Mouse (Mus musculus): Measurements from ENCODE around the gene Ifrd1. TPM values are rescaled to one million over a fixed set of nuclear protein-coding genes. Genes with fewer than 3 reads are reported as not detected.
"Not testable (repeated sequence)": the region's sequence is repeated elsewhere in the genome, so short reads cannot be mapped to it uniquely, and the experiment has no call there.

Gene Ifrd1
- polyA plus RNA-seq, 1 experiment from 2014 or later = 200 TPM

DNA sequence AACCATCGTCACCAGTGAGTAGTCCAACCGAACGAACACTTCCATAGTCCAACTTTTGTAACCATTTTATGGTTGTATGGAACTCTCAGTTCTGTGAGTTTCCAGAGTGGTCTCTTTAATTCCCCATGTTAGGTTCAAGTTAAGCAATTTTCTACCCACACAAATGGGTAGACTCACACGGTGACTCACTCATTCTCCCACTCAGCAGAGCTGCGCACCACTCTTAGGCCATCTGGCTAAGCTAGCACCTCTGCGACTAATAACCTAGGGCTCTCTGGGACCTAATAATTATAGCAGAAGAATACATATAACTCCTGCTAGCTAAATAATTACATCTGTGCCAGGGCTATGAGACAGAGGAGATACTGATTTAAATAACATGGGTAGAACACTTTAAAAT lies 14.7 kb upstream of the Ifrd1 start:
- no peaks in the 10 kb centered on the region for H3K4me1 ChIP-seq (replicated peaks; ENCODE audit: control insufficient read depth, insufficient read depth, low read length)
- no peak overlapping the region for H3K9ac ChIP-seq (ENCODE audit: low read length)
- ATAC-seq (replicated peaks; ENCODE audit: low FRiP score) (no peak), DNase-seq (ENCODE audit: low spot score) (no peak)
- H3K9me3 ChIP-seq (ENCODE audit: control insufficient read depth, low read length) = no peaks in the 10 kb centered on the region
- H3K36me3 ChIP-seq (ENCODE audit: control insufficient read depth, insufficient read depth, low read length) = no peaks in the 10 kb centered on the region
- no peaks in the 10 kb centered on the region for H3K27me3 ChIP-seq (ENCODE audit: control insufficient read depth, insufficient read depth, low read length)
- 94% methylated on average over 6 of the region's 6 CpGs for WGBS
- no peak overlapping the region for H3K27ac ChIP-seq (ENCODE audit: low read depth, low read length)
- H3K4me3 ChIP-seq (ENCODE audit: low read depth, low read length) = no peak overlapping the region
- H3K4me2 ChIP-seq (ENCODE audit: low read depth, low read length, severe bottlenecking) = no peak overlapping the region

DNA sequence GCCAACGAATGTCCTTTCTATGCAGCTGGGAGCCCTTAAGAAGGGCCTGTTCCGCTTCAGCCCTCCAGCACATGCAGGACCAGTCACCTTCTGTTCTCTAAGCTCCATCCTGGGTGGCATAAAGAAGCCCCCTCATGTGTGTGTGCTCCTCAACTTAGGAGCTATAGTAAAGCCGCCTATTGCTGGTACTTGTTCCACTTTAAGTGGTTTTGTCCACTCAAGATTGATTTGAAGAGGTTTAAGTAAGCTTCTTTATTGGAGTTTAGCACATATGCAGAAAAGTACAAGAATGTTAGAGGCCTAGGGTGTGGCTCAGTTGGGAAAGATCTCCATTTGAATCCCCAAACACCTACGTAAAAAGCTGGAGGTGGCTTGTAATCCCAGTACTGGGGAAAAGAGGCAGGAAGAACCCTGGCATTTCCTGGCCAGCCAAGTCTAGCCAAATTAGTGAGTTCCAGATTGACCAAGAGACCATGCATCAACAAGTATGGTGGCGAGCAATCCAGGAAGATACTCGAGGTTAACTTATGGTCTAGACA lies 10.2 kb upstream of the Ifrd1 start:
- Histone ChIP-seq H3K27me3 (ENCODE audit: control insufficient read depth, insufficient read depth, low read length) (no peaks in the 10 kb centered on the region), H3K4me3 (ENCODE audit: low read depth, low read length) (no peak overlapping the region), H3K9ac (ENCODE audit: low read length) (no peak overlapping the region), H3K27ac (ENCODE audit: low read depth, low read length) (no peak overlapping the region), H3K36me3 (ENCODE audit: control insufficient read depth, insufficient read depth, low read length) (no peaks in the 10 kb centered on the region), H3K9me3 (ENCODE audit: control insufficient read depth, low read length) (no peaks in the 10 kb centered on the region), H3K4me2 (ENCODE audit: low read depth, low read length, severe bottlenecking) (no peak overlapping the region), H3K4me1 (replicated peaks; ENCODE audit: control insufficient read depth, insufficient read depth, low read length) (no peaks in the 10 kb centered on the region)
- ATAC-seq (replicated peaks; ENCODE audit: low FRiP score) (no peak), DNase-seq (ENCODE audit: low spot score) (no peak)
- 87% methylated on average over 6 of the region's 6 CpGs for WGBS

DNA sequence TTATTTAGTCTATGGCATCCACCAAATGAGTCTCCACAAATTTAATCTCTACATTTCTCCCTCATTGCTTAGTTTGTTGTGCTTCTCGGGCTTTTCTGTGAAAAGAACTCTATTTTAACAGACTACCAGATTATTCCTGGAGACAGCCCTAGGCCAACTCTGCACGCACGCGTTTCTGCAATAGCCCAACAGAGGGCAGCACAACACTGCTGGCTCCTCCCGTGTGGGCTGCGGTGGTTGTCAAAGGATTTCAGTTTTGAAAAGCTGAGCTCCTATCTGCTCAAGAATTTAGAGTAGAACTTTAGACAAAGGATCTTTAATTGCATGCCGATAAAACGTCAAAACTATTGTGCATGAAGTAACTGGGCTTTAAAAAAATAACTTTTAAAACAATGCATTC lies 8.9 kb upstream of the Ifrd1 start:
- H3K9me3 ChIP-seq (ENCODE audit: control insufficient read depth, low read length) = no peaks in the 10 kb centered on the region
- H3K27me3 ChIP-seq (ENCODE audit: control insufficient read depth, insufficient read depth, low read length) = no peaks in the 10 kb centered on the region
- H3K36me3 ChIP-seq (ENCODE audit: control insufficient read depth, insufficient read depth, low read length) = no peaks in the 10 kb centered on the region
- no peaks in the 10 kb centered on the region for H3K4me1 ChIP-seq (replicated peaks; ENCODE audit: control insufficient read depth, insufficient read depth, low read length)
- DNase-seq (ENCODE audit: low spot score) (peak; percentile 88), ATAC-seq (replicated peaks; ENCODE audit: low FRiP score) (peak; percentile 84)
- H3K4me2 ChIP-seq (ENCODE audit: low read depth, low read length, severe bottlenecking) = no peak overlapping the region
- WGBS = 2% methylated on average over 8 of the region's 8 CpGs
- no peak overlapping the region for H3K27ac ChIP-seq (ENCODE audit: low read depth, low read length)
- no peak overlapping the region for H3K9ac ChIP-seq (ENCODE audit: low read length)
- no peak overlapping the region for H3K4me3 ChIP-seq (ENCODE audit: low read depth, low read length)

DNA sequence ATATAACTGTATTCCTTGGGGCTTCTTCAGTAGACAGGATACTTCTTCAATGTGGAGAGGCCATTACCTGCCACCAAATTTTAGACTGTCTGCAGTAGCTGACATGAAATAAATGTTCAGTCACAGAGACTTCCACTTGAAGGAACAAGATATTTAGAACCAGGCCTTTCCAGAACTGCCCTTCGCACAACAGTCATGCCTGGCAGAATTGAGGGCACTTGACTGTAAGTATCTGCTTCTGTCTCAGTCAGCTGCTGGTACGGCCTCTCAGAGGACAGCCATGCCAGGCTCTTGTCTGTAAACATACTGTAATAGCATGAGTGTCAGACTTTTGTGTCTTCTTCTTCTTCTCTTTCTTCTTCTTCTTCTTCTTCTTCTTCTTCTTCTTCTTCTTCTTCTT lies 8.2 kb upstream of the Ifrd1 start:
- no peak for DNase-seq (ENCODE audit: low spot score)
- ATAC-seq (replicated peaks; ENCODE audit: low FRiP score) = no peak
- H3K4me3 ChIP-seq (ENCODE audit: low read depth, low read length) = no peak overlapping the region
- no peak overlapping the region for H3K27ac ChIP-seq (ENCODE audit: low read depth, low read length)
- H3K9ac ChIP-seq (ENCODE audit: low read length) = no peak overlapping the region
- H3K36me3 ChIP-seq (ENCODE audit: control insufficient read depth, insufficient read depth, low read length) = no peaks in the 10 kb centered on the region
- no peaks in the 10 kb centered on the region for H3K4me1 ChIP-seq (replicated peaks; ENCODE audit: control insufficient read depth, insufficient read depth, low read length)
- WGBS = 95% methylated on average over 2 of the region's 2 CpGs
- no peaks in the 10 kb centered on the region for H3K9me3 ChIP-seq (ENCODE audit: control insufficient read depth, low read length)
- H3K27me3 ChIP-seq (ENCODE audit: control insufficient read depth, insufficient read depth, low read length) = no peaks in the 10 kb centered on the region
- H3K4me2 ChIP-seq (ENCODE audit: low read depth, low read length, severe bottlenecking) = no peak overlapping the region

DNA sequence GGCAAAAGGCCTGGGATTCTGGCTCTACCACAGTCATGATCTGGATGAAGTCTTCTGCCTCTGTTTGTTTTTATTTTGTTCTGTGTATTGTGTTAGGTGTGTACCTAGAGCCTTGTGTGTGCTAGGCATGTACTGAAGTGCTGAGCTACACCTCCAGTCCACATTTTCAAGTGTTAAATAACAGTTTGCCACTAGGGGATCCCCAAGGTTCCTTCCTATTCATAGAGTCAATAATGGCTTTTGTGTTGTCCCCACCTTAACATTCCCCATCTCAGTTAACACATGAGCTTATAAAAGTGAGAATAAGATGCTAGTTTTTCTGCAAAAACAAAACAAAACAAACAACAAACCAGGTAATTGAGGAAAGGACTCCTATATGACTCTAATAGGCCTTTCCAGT lies 7.7 kb upstream of the Ifrd1 start:
- no peaks in the 10 kb centered on the region for H3K36me3 ChIP-seq (ENCODE audit: control insufficient read depth, insufficient read depth, low read length)
- ATAC-seq (replicated peaks; ENCODE audit: low FRiP score) (no peak), DNase-seq (ENCODE audit: low spot score) (no peak)
- no peak overlapping the region for H3K9ac ChIP-seq (ENCODE audit: low read length)
- no peak overlapping the region for H3K27ac ChIP-seq (ENCODE audit: low read depth, low read length)
- H3K27me3 ChIP-seq (ENCODE audit: control insufficient read depth, insufficient read depth, low read length) = no peaks in the 10 kb centered on the region
- H3K4me1 ChIP-seq (replicated peaks; ENCODE audit: control insufficient read depth, insufficient read depth, low read length) = no peaks in the 10 kb centered on the region
- no peaks in the 10 kb centered on the region for H3K9me3 ChIP-seq (ENCODE audit: control insufficient read depth, low read length)
- H3K4me3 ChIP-seq (ENCODE audit: low read depth, low read length) = no peak overlapping the region
- H3K4me2 ChIP-seq (ENCODE audit: low read depth, low read length, severe bottlenecking) = no peak overlapping the region

DNA sequence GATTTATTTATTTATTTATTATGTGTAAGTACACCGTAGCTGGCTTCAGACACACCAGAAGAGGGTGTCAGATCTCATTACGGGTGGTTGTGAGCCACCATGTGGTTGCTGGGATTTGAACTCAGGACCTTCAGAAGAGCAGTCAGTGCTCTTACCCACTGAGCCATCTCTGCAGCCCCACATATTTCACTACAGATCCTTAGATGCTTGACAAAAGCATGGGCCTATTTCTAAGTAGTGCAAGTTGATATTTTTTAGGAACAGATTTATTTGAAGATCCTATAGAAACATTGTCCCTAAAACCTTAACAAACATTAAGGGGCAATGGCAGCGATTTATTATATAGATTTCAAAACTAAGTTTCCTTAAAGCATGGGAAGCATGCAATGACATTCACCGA lies 7.0 kb upstream of the Ifrd1 start:
- not testable (repeated sequence) for DNase-seq (ENCODE audit: low spot score); H3K36me3 ChIP-seq (ENCODE audit: control insufficient read depth, insufficient read depth, low read length); H3K27ac ChIP-seq (ENCODE audit: low read depth, low read length); H3K9ac ChIP-seq (ENCODE audit: low read length); H3K4me3 ChIP-seq (ENCODE audit: low read depth, low read length); H3K9me3 ChIP-seq (ENCODE audit: control insufficient read depth, low read length); H3K4me2 ChIP-seq (ENCODE audit: low read depth, low read length, severe bottlenecking); H3K27me3 ChIP-seq (ENCODE audit: control insufficient read depth, insufficient read depth, low read length); H3K4me1 ChIP-seq (replicated peaks; ENCODE audit: control insufficient read depth, insufficient read depth, low read length); ATAC-seq (replicated peaks; ENCODE audit: low FRiP score)
- 87% methylated on average over 4 of the region's 4 CpGs for WGBS

GRCm38 (mm10) chr12:40254729-40255128 lies 6.4 kb upstream of the Ifrd1 start:
- 86% methylated on average over 11 of the region's 11 CpGs for WGBS
- no peak for DNase-seq (ENCODE audit: low spot score)
- no peaks in the 10 kb centered on the region for H3K27me3 ChIP-seq (ENCODE audit: control insufficient read depth, insufficient read depth, low read length)

DNA sequence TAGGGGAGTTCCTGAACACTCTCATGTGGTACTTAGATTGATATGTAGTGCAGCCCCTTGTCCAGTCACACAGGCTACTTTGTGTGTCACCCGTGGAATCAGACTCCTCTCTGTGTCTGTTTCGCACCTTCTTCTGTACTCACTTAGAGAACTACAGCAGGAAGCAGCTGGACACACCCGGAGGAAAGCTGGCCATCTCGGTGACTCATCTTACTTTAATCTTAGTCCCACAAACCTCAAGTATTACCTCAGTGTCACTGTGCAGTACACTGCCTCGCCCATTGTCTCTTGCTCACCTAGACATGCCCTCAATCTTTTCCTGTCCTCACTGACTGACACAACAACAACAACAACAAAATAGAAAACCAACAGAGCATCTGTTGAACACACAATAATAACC lies 4.9 kb upstream of the Ifrd1 start:
- Histone ChIP-seq H3K4me3 (ENCODE audit: low read depth, low read length) (no peak overlapping the region), H3K9me3 (ENCODE audit: control insufficient read depth, low read length) (no peaks in the 10 kb centered on the region), H3K27me3 (ENCODE audit: control insufficient read depth, insufficient read depth, low read length) (no peaks in the 10 kb centered on the region), H3K4me1 (replicated peaks; ENCODE audit: control insufficient read depth, insufficient read depth, low read length) (no peaks in the 10 kb centered on the region), H3K9ac (ENCODE audit: low read length) (no peak overlapping the region), H3K36me3 (ENCODE audit: control insufficient read depth, insufficient read depth, low read length) (no peaks in the 10 kb centered on the region), H3K4me2 (ENCODE audit: low read depth, low read length, severe bottlenecking) (no peak overlapping the region), H3K27ac (ENCODE audit: low read depth, low read length) (no peak overlapping the region)
- ATAC-seq (replicated peaks; ENCODE audit: low FRiP score) (no peak), DNase-seq (ENCODE audit: low spot score) (no peak)
- 87% methylated on average over 5 of the region's 5 CpGs for WGBS

More at GRCm38 (mm10) chr12:40254729-40255128, 6.4 kb upstream of the Ifrd1 start:
- no peak overlapping the region for H3K4me3 ChIP-seq (ENCODE audit: low read depth, low read length)
- no peak overlapping the region for H3K9ac ChIP-seq (ENCODE audit: low read length)
- H3K4me1 ChIP-seq (replicated peaks; ENCODE audit: control insufficient read depth, insufficient read depth, low read length) = no peaks in the 10 kb centered on the region
- no peaks in the 10 kb centered on the region for H3K36me3 ChIP-seq (ENCODE audit: control insufficient read depth, insufficient read depth, low read length)
- no peak for ATAC-seq (replicated peaks; ENCODE audit: low FRiP score)
- no peaks in the 10 kb centered on the region for H3K9me3 ChIP-seq (ENCODE audit: control insufficient read depth, low read length)
- H3K4me2 ChIP-seq (ENCODE audit: low read depth, low read length, severe bottlenecking) = no peak overlapping the region
- no peak overlapping the region for H3K27ac ChIP-seq (ENCODE audit: low read depth, low read length)

DNA sequence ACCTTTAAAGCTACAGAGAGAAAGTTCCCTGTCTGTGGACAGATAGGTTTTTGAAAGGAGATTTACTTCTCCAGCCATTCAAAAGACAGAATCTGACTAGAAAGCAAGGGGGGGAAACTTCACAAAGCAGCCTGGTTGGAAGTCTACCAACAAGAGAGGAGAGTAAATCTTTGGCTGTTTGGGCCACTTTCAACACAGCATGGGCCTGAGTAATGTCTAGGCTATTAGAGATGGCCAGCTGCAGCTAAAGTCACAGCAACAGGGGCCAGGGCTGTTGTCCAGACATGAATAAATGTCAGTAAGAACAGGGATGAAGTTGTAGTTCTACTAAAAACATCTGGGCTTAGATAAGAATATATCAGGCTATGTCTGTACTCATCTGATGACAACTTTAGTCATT lies 2.0 kb upstream of the Ifrd1 start:
- ATAC-seq (replicated peaks; ENCODE audit: low FRiP score) = no peak

More for the DNA sequence above, 2.0 kb upstream of the Ifrd1 start:
- Histone ChIP-seq H3K36me3 (ENCODE audit: control insufficient read depth, insufficient read depth, low read length) (no peaks in the 10 kb centered on the region), H3K27me3 (ENCODE audit: control insufficient read depth, insufficient read depth, low read length) (no peaks in the 10 kb centered on the region), H3K4me3 (ENCODE audit: low read depth, low read length) (no peak overlapping the region), H3K27ac (ENCODE audit: low read depth, low read length) (no peak overlapping the region), H3K4me1 (replicated peaks; ENCODE audit: control insufficient read depth, insufficient read depth, low read length) (no peaks in the 10 kb centered on the region), H3K4me2 (ENCODE audit: low read depth, low read length, severe bottlenecking) (no peak overlapping the region), H3K9ac (ENCODE audit: low read length) (no peak overlapping the region), H3K9me3 (ENCODE audit: control insufficient read depth, low read length) (no peaks in the 10 kb centered on the region)
- DNase-seq (ENCODE audit: low spot score) = no peak

All from forebrain, embryonic 11.5 days (tissue).